Mouse (Mus musculus) MEL (cell line): Measurements from ENCODE around the gene Opa3.

Source experiments
- BHLHE40 ChIP-seq: IDR thresholded peaks from 2 replicates; pipeline ENCODE4 v1.6.1; 2012; ENCODE audit warnings: low read depth, mild to moderate bottlenecking, inconsistent platforms, low read length, improper control_type of control experiment, borderline replicate concordance
- CTCF ChIP-seq, 3 experiments: IDR thresholded peaks in 2 of 3; conservative IDR thresholded peaks in 1 of 3; 2 replicates each; pipeline ENCODE4 v1.5.1; 2011 to 2012; ENCODE audit warnings: low read length in 3 of 3, low read depth in 2 of 3, mild to moderate bottlenecking in 2 of 3, improper control_type of control experiment in 1 of 3, inconsistent platforms in 1 of 3, mixed read lengths in 1 of 3, moderate library complexity in 1 of 3; ENCODE audit not compliant: control insufficient read depth in 1 of 3, insufficient read depth in 1 of 3, poor library complexity in 1 of 3, severe bottlenecking in 1 of 3
- EP300 ChIP-seq, 2 experiments: IDR thresholded peaks; 2 replicates each; pipeline ENCODE4 v1.6.1; 2011; ENCODE audit warnings: improper control_type of control experiment in 2 of 2, low read length in 2 of 2, low read depth in 1 of 2, mild to moderate bottlenecking in 1 of 2
- ETS1 ChIP-seq: IDR thresholded peaks from 2 replicates; pipeline ENCODE4 v1.6.1; 2012; ENCODE audit warnings: low read depth, mild to moderate bottlenecking, inconsistent platforms, low read length, improper control_type of control experiment, moderate library complexity
- KAT2A ChIP-seq: conservative IDR thresholded peaks from 2 replicates; pipeline ENCODE4 v1.6.1; 2012; ENCODE audit warnings: low read depth, low read length, improper control_type of control experiment, inconsistent platforms
- MEF2A ChIP-seq: IDR thresholded peaks from 2 replicates; pipeline ENCODE4 v1.6.1; 2014; ENCODE audit warnings: low read depth, mild to moderate bottlenecking, inconsistent platforms, low read length, improper control_type of control experiment; ENCODE audit not compliant: poor library complexity, insufficient replicate concordance, severe bottlenecking; ENCODE audit errors: extremely low read depth
- POLR2A ChIP-seq, 2 experiments: IDR thresholded peaks; 2 replicates each; pipeline ENCODE4 v1.6.1; 2011 to 2012; ENCODE audit warnings: low read length in 2 of 2, mild to moderate bottlenecking in 2 of 2, control low read depth in 1 of 2, improper control_type of control experiment in 1 of 2, low read depth in 1 of 2, moderate library complexity in 1 of 2; ENCODE audit not compliant: control insufficient read depth in 1 of 2, insufficient read depth in 1 of 2, poor library complexity in 1 of 2
- RAD21 ChIP-seq: IDR thresholded peaks from 2 replicates; pipeline ENCODE4 v1.6.1; 2011; ENCODE audit warnings: mild to moderate bottlenecking, low read depth, low read length, improper control_type of control experiment
- SMC3 ChIP-seq: IDR thresholded peaks from 2 replicates; pipeline ENCODE4 v1.6.1; 2011; ENCODE audit warnings: low read depth, low read length, improper control_type of control experiment
- TCF12 ChIP-seq: IDR thresholded peaks from 2 replicates; pipeline ENCODE4 v1.6.1; 2014; ENCODE audit warnings: low read depth, mild to moderate bottlenecking, inconsistent platforms, low read length, improper control_type of control experiment, moderate library complexity

- TF ChIP-seq MEF2A (no peak), POLR2A (IDR thresholded peaks at IDR 0.05; ENCODE audit: control insufficient read depth in 1 of 2, insufficient read depth in 1 of 2, low read depth in 1 of 2, low read length in 2 of 2, poor library complexity in 1 of 2) (no peak; a peak in 1 of 4 replicates), CTCF (IDR thresholded peaks at IDR 0.05 in 2 of 3, conservative IDR thresholded peaks at IDR 0.05 in 1 of 3; ENCODE audit: control insufficient read depth in 1 of 3, insufficient read depth in 1 of 3, low read depth in 2 of 3, low read length in 3 of 3, poor library complexity in 1 of 3, severe bottlenecking in 1 of 3) (no peak), TCF12 (no peak), EP300 (IDR thresholded peaks at IDR 0.05; ENCODE audit: low read depth in 1 of 2, low read length in 2 of 2) (no peak), RAD21 (no peak), BHLHE40 (no peak), SMC3 (no peak), ETS1 (no peak), KAT2A (no peak)
These were observed 29.4 kb downstream of the Opa3 start for GRCm38 (mm10) chr7:19257390-19258022.
